Mouse (Mus musculus): ENCODE data around the gene Chrna1.

Chrna1 gene

GRCm38 (mm10) chr2:73580166-73580565 is at the start of gene Chrna1:
Gene Chrna1 (minus strand): TSS chr2:73580338.
- no peak for DNase-seq (ENCODE audit: low spot score in 2 of 2)

GRCm38 (mm10) chr2:73618486-73619052 is 38.4 kb upstream of the Chrna1 start:
- no peak for DNase-seq (ENCODE audit: low spot score in 2 of 2)

- DNase-seq (ENCODE audit: low spot score in 2 of 2) = no peak
These were observed 36.4 kb upstream of the Chrna1 start for GRCm38 (mm10) chr2:73616434-73617057.

GRCm38 (mm10) chr2:73615456-73615855 is 35.3 kb upstream of the Chrna1 start:
- DNase-seq (ENCODE audit: low spot score in 2 of 2) = no peak

- DNase-seq (ENCODE audit: low spot score in 2 of 2) = no peak
These were observed 34.2 kb upstream of the Chrna1 start for GRCm38 (mm10) chr2:73614303-73614702.

- DNase-seq (ENCODE audit: low spot score in 2 of 2) = no peak
These were observed 32.8 kb upstream of the Chrna1 start for GRCm38 (mm10) chr2:73612941-73613340.

DNA sequence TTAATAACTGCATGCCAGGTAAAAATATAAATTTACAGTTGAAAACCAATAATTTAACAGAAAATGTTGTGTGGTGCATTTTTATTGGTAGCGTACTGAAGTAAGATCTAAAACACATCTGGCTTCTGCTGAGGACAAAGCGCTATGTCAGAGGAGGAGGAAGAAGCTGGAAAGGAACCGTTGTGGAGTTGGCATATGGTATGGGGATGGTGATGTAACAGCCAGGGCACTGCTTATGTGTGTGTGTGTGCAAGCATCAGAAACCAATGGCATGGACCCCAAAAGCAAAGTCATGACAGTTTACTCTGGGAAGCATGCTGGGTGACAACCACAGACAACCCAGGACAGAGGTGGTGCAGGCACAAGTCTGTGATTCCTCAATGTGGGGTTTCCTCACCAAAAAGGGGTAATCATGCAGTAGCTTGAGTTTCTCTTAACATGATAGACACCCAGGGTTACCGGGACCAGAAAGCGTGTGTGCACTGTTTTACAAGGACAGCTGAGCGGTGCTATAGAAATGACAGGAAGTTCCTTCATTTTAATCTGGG is 32.3 kb upstream of the Chrna1 start:
- DNase-seq (ENCODE audit: low spot score in 2 of 2) = no peak

DNA sequence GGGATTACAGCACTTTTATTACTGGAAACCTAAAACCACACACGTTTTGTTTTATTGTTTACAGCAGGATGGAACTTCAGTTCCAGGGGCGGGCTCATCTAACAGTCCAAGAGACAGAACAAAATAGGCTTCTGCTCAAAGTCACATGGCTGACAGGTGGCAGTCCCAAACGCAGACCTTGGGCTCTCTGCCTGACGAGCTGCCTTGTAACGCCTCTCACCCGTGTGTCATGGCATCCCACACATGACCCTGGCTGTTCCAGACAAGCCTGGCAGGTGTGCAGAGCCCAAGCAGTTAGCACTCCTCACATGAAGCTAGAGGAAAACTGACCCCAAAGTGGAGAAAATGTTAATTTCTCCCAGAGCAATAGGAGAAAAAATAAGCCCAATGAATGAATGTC is 31.7 kb upstream of the Chrna1 start:
- no peak for DNase-seq (ENCODE audit: low spot score in 2 of 2)

DNA sequence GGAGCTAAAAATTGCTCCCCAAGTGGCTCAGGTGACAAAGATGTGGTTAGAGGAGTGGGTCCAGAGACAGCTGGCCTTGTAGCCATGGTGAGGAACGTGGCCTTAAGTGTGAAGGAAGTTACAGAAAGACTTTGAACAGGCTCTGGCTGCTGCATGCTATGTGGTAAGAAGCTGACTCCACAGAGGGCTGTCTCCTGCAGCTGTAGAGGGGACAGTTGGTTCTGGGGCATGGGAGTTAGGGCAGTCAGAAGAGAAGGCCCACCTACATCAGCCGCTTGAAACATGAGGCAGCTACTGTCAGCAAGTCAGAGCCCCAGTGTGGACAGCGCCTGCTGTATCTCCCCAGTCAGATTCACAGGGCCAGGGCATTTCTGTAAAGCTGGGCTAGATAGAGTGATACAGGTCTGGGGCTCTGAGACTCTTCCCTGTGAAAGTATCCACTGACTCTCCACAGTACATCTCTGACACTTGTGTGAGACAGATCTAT is 29.6 kb upstream of the Chrna1 start:
- no peak for DNase-seq (ENCODE audit: low spot score in 2 of 2)

DNA sequence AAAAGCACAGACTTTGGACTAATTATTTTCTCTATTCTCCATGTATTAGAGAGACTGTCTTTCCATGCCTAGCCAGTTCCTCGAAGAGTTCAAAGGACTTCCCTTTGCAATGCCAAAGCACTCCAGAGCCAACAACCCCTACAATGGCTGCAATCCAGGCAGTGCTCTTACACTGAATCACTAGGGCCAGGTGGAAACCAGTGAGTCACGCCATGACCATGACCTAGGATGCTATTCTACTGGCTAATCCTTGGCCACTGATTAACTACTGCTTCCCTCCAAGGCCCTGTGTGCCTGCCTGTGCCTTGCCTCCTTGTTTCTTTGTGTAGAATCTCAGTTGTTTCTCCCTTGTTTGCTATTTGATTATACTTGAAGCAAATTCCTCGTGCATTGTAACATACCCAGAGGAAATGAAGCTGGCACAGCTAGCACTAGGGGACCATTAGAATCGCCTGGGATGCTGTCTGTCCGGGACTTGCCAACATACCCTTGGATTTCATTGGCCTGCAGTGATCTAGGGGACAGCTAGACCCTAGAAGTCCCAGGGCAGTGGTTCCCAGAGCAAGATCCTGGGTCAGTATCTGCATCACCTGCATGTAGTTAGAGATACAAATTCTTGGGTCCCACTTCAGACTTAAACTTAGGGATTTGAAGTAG is 29.1 kb upstream of the Chrna1 start:
- DNase-seq (ENCODE audit: low spot score in 2 of 2) = no peak

GRCm38 (mm10) chr2:73608391-73608790 is 28.3 kb upstream of the Chrna1 start:
- no peak for DNase-seq (ENCODE audit: low spot score in 2 of 2)

- no peak for DNase-seq (ENCODE audit: low spot score in 2 of 2)
These were observed 27.5 kb upstream of the Chrna1 start for GRCm38 (mm10) chr2:73607609-73608008.

DNA sequence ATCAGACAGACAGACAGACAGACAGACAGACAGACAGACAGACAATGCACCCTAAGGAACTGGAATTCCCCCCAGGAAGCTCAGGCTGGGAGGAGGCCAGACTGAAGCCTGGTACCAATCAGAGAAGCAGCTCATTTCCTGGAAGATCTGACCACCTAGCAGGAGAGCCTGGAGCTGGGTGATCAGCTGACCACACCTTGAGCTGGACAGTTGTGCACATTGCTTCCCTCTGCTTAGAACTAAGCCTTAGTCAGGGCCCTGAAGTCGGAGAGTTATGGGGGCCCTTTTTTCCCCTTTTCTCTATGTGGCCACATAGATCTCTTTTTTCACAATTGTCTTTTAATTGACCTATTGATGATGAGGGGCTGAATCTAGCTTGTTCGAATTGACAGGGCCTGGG is 27.0 kb upstream of the Chrna1 start:
- DNase-seq (ENCODE audit: low spot score in 2 of 2) = no peak

GRCm38 (mm10) chr2:73606616-73607015 is 26.5 kb upstream of the Chrna1 start:
- no peak for DNase-seq (ENCODE audit: low spot score in 2 of 2)

GRCm38 (mm10) chr2:73605077-73605476 is 24.9 kb upstream of the Chrna1 start:
- DNase-seq (ENCODE audit: low spot score in 2 of 2) = peak in 1 of 2 experiments; percentile 21

GRCm38 (mm10) chr2:73604579-73604978 is 24.4 kb upstream of the Chrna1 start:
- no peak for DNase-seq (ENCODE audit: low spot score in 2 of 2)

GRCm38 (mm10) chr2:73600650-73601049 is 20.5 kb upstream of the Chrna1 start:
- no peak for DNase-seq (ENCODE audit: low spot score in 2 of 2)

GRCm38 (mm10) chr2:73597772-73598171 is 17.6 kb upstream of the Chrna1 start:
- DNase-seq (ENCODE audit: low spot score in 2 of 2) = no peak

- DNase-seq (ENCODE audit: low spot score in 2 of 2) = no peak
These were observed 16.6 kb upstream of the Chrna1 start for GRCm38 (mm10) chr2:73596786-73597185.

DNA sequence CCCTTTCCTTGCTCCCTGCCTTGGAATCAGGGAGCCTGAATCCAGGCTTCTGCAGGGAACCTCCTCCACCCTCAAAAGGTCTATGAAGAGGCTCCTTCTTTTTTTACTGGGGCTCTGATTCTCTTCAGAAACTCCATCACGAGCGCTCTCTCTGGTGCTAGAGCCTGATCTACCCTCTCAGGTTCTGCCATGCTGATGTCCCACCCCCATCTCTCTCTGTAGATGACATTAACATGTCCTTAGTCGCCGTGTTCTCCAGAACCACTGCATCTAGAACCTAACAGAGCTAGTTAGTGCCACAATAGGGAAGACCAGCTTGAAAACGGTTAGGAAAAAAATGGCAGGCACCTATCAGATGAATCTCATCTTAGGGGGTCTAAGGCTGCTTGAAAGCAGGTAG is 16.2 kb upstream of the Chrna1 start:
- no peak for DNase-seq (ENCODE audit: low spot score in 2 of 2)

DNA sequence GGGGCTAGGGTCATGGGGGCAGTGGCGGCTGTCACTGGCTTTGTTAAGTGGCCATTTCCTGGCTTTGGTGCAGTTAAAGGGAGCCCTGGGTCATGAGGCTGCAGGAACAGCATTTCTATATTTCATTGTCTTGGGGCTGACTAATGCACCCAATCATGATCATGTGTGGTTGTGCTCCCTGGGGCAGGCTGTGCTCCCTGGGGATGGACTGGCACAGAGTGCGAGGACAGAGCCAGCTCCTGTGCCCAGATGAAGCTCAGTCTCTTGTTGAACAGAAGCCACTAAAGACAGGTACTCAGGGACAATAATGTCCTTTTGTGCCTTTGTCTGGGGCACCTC is 12.9 kb upstream of the Chrna1 start:
- DNase-seq (ENCODE audit: low spot score in 2 of 2) = no peak

DNA sequence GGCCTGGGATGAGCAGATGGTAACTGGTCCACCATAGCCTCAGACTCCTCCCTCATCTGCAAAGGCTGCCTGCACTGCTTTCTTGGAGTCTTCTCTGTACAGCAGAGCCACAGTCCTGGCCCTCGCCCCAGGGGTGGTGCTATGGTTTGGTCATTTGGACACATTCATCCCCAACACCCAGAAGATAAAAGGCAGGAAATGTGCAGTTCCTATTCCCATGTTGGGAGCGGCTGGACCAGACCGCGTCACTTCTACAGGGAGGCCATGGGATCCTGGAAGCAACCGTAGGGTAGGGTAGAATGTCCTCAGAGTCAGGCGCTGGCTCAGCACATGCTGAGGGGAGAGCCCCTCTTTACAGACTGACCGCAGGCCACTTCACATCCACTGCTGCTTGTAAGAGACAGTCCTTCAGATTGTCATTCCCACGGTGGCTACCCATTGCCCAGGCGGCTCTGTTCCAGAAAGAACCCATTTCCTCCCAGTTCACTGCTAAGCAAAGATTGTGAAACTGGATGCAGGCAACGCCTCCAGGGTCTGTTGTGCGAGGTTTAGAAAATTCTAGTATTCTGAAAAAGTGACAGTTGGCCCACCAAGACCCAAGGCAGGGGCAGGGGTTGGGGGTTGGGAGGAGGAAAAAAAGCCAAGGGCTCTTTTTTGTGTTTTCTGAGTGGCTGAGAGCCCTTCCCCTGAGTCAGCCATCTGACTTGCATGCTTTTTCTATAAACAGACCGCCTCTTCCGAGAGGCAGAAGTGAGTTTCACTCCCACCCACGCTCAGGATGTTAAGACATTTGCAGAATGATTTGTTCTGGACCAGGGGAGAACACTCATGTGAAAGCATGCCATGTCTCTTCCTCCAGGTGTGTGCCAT is 12.3 kb upstream of the Chrna1 start:
- no peak for DNase-seq (ENCODE audit: low spot score in 2 of 2)

Data from cerebellum, postnatal 4 days (tissue).